In genomic region chr16:44375459-44375858, GRCm38 (mm10) we compare ENCODE assay signal across 32 mouse cellular contexts. TPM values are rescaled to one million over a fixed set of nuclear protein-coding genes. Genes with fewer than 3 reads are reported as not detected.
"Had no signal": no experiment of that assay in that cellular context is flagged by ENCODE, and none has a peak within 500 bp of the region (broad histone marks: within the 10 kb centered on the region; RNA-seq: fewer than 3 reads in every experiment).

No protein-coding gene starts in this region.

- DNase-seq: left cerebral cortex, postnatal 4 days; liver; liver, embryonic 13.5 days; liver, postnatal 0 days; lung, adult 18-20 months; lung, adult 2 months; lung, embryonic 14.5 days; lung, postnatal 10 days; lung, postnatal 14 days; lung, postnatal 36 days; lung, postnatal 4 days; midbrain, embryonic 14.5 days had no signal

- H3K27me3 ChIP-seq: limb, embryonic 12.5 days; limb, embryonic 13.5 days; limb, embryonic 15.5 days; liver, embryonic 12.5 days; liver, embryonic 13.5 days; liver, embryonic 15.5 days; lung, embryonic 15.5 days; megakaryocyte, embryonic 14.5 days; midbrain, embryonic 12.5 days; midbrain, embryonic 13.5 days; midbrain, embryonic 15.5 days; neural tube, embryonic 12.5 days had no signal

- H3K9ac ChIP-seq: limb, embryonic 12.5 days; limb, embryonic 13.5 days; limb, embryonic 15.5 days; liver, embryonic 12.5 days; liver, embryonic 13.5 days; liver, embryonic 14.5 days; liver, embryonic 15.5 days; liver, postnatal 0 days; lung, embryonic 14.5 days; lung, embryonic 15.5 days; midbrain, embryonic 12.5 days; midbrain, embryonic 13.5 days; midbrain, embryonic 15.5 days; neural tube, embryonic 12.5 days had no signal

- H3K9me3 ChIP-seq: limb, embryonic 10.5 days; limb, embryonic 12.5 days; limb, embryonic 13.5 days; limb, embryonic 15.5 days; liver, embryonic 12.5 days; liver, embryonic 13.5 days; liver, embryonic 15.5 days; lung, embryonic 15.5 days; megakaryocyte, embryonic 14.5 days; midbrain, embryonic 10.5 days; midbrain, embryonic 12.5 days; midbrain, embryonic 13.5 days; midbrain, embryonic 15.5 days; neural tube, embryonic 12.5 days had no signal

- ATAC-seq: liver, embryonic 12.5 days; liver, postnatal 0 days; lung, postnatal 0 days; midbrain, embryonic 13.5 days; midbrain, embryonic 15.5 days; midbrain, embryonic 16.5 days had no signal

- H3K27ac ChIP-seq: limb, embryonic 10.5 days; limb, embryonic 12.5 days; limb, embryonic 13.5 days; limb, embryonic 15.5 days; liver, embryonic 12.5 days; liver, embryonic 13.5 days; liver, embryonic 14.5 days; liver, embryonic 15.5 days; lung, embryonic 15.5 days; macrophage; midbrain, embryonic 10.5 days; midbrain, embryonic 12.5 days; midbrain, embryonic 13.5 days; midbrain, embryonic 15.5 days; neural tube, embryonic 12.5 days had no signal

- H3K4me3 ChIP-seq: limb, embryonic 10.5 days; limb, embryonic 12.5 days; limb, embryonic 13.5 days; limb, embryonic 15.5 days; liver, embryonic 12.5 days; liver, embryonic 13.5 days; liver, embryonic 15.5 days; lung, embryonic 15.5 days; megakaryocyte, embryonic 14.5 days; midbrain, embryonic 10.5 days; midbrain, embryonic 12.5 days; midbrain, embryonic 13.5 days; midbrain, embryonic 15.5 days; myocyte; neural tube, embryonic 12.5 days had no signal

- H3K4me1 ChIP-seq: limb, embryonic 10.5 days; limb, embryonic 12.5 days; limb, embryonic 13.5 days; liver, embryonic 12.5 days; liver, embryonic 13.5 days; liver, embryonic 15.5 days; lung, embryonic 15.5 days; midbrain, embryonic 12.5 days; midbrain, embryonic 13.5 days; midbrain, embryonic 15.5 days; neural tube, embryonic 12.5 days had no signal

RNA-seq across cellular contexts. Expression of gene Cfap44, which starts 19.1 kb away (rescaled TPM):
- total RNA-seq: liver, adult 2 months had no signal
- polyA plus RNA-seq: liver, adult 2 months; macrophage; myocyte had no signal

RNA-seq across cellular contexts. Expression of gene Sidt1, which starts 42.5 kb away (rescaled TPM):
- polyA plus RNA-seq: limb, embryonic 10.5 days; liver, embryonic 11.5 days; liver, embryonic 12.5 days; macrophage; myocyte had no signal
